In genomic region chr17:87210525-87210924, GRCm38 (mm10) we compare ENCODE assay signal across 14 mouse cellular contexts.
"Had no signal": no experiment of that assay in that cellular context is flagged by ENCODE, and none has a peak within 500 bp of the region (broad histone marks: within the 10 kb centered on the region; RNA-seq: fewer than 3 reads in every experiment).

No protein-coding gene starts in this region.

- DNase-seq: gastrocnemius, adult 2 months; gastrocnemius, postnatal 10 days; gastrocnemius, postnatal 25 days; heart, adult 2 months; heart, postnatal 10 days; heart, postnatal 4 days; kidney, adult 11 months; kidney, adult 2 months; kidney, postnatal 10 days; kidney, postnatal 4 days; left cerebral cortex, postnatal 4 days had no signal

- ATAC-seq: hindbrain, embryonic 16.5 days; intestine, embryonic 16.5 days; liver, embryonic 12.5 days had no signal
